Mouse (Mus musculus): ENCODE data around the gene Bnip2.
A peak's percentile ranks its signal among the peaks of the same experiment; 100 is the strongest.
"Not testable (repeated sequence)": the region's sequence is repeated elsewhere in the genome, so short reads cannot be mapped to it uniquely, and the experiment has no call there.

The Bnip2 gene

GRCm38 (mm10) chr9:70010781-70011473, 21.7 kb downstream of the Bnip2 start:
- no peak for DNase-seq (ENCODE audit: low read depth, low spot score)

DNA sequence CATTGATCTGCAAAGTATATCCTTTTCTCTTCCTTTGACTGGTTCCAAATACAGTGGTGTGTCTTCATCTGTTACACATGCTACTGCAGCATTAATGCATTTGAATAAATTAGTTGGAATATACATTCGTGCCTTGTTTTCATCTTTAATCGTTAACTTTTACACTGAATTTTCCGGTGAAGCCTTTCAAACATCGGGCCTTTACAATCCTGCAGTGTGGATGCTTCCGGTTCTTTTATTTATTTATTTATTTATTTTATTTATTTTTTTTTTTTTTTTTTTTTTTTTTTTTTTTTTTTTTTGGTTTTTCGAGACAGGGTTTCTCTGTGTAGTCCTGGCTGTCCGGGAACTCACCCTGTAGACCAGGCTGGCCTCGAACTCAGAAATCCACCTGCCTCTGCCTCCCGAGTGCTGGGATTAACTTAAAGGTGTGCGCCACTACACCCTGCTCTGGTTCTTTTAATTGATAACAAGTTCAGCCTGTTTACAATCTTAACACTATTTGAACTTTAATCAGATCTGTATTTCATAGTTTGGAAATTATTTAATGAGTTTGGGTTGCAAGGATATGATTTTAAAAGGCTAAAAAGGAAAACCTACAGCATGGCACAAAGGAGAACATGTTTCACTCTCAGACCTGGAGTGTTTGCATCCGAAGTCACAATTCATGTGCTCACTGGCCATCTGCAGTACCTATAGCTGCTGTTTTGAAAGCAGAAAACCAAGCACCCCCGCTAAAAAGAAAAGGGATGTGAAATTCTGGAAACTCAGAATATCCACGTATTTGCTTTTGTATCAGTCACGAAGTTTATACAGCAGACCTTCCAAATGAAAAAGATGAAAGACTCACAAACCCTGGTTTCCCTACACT, 22.5 kb downstream of the Bnip2 start:
- DNase-seq (ENCODE audit: low read depth, low spot score) = no peak

DNA sequence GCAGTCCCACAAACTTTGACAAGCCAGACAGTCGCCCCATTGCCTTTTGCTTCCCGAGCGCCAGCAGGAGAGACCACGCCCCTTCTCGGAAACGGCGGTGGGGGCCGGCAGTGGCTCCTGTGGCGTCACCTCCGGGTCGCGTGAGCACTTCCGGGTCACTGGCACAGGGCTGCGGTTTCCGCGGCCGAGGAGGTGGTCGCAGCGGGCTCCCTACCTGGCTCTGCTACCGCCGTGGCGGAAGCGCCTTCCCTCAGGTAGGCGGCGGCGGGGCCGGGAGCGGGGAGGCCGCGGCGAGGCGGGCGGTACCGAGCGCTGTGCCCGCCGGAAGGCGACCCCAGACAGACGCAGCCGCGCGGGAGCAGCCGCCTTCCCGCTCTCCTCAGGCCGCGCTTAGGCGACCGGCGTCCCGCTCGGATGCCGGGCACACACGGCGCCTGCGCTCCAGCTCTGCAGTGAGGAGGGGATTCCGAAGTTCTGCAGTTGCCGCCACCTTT, 23.2 kb downstream of the Bnip2 start, which contains the start of gene Gtf2a2:
TSS of gene Gtf2a2 (plus strand) at position 143 of the 494 bp plus-strand sequence.
- peak; percentile 80 for DNase-seq (ENCODE audit: low read depth, low spot score)

GRCm38 (mm10) chr9:70015632-70016031, 26.4 kb downstream of the Bnip2 start:
- no peak for DNase-seq (ENCODE audit: low read depth, low spot score)

- no peak for DNase-seq (ENCODE audit: low read depth, low spot score)
Measured at GRCm38 (mm10) chr9:70018879-70019278, 29.6 kb downstream of the Bnip2 start.

- DNase-seq (ENCODE audit: low read depth, low spot score) = no peak
Measured at GRCm38 (mm10) chr9:70021610-70022009, 32.3 kb downstream of the Bnip2 start.

- no peak for DNase-seq (ENCODE audit: low read depth, low spot score)
Measured at GRCm38 (mm10) chr9:70022083-70022482, 32.8 kb downstream of the Bnip2 start.

- DNase-seq (ENCODE audit: low read depth, low spot score) = not testable (repeated sequence)
Measured at GRCm38 (mm10) chr9:70023615-70024014, 34.3 kb downstream of the Bnip2 start.

DNA sequence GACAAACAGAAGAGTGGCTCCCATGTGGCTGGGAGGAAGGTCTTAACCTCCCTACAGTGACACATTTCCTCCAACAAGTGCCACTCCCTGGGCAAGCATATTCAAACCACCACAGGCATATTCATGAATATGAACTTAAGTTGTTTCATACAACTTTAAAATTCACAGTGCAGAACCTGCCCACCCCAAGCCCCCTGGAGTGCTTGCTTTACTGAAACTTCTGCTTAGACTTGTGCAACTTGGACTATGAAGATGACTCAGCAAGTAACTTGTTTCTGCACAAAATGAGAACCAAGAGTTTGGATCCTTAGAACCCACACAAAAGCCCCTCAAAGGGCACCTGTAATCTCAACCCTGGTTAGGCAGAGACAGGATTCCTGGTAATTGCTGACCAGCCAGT, 35.4 kb downstream of the Bnip2 start:
- DNase-seq (ENCODE audit: low read depth, low spot score) = no peak

GRCm38 (mm10) chr9:70025365-70026012, 36.2 kb downstream of the Bnip2 start:
- DNase-seq (ENCODE audit: low read depth, low spot score) = no peak

DNA sequence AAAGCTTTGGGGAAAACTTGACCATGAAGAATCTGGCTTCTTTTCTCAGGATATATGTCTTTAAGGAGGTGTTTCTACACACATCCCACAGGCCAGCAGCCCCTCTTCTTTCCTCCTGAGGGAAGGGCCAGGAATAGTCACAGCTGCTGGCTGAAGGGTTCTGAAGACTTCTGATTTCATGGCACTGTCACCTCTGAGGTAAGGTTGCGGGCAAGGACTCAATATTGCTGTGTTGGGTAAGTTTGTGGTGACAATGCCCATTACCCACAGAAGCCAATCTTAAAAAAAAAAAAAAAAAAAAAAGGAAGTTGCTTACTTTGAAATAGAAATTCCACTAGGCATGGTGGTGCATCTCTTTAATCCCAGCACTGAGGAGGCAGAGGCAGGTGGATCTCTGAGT, 42.9 kb downstream of the Bnip2 start:
- DNase-seq (ENCODE audit: low read depth, low spot score) = no peak

- no peak for DNase-seq (ENCODE audit: low read depth, low spot score)
Measured at GRCm38 (mm10) chr9:70033056-70033455, 43.8 kb downstream of the Bnip2 start.

- DNase-seq (ENCODE audit: low read depth, low spot score) = no peak
Measured at GRCm38 (mm10) chr9:70034702-70035101, 45.4 kb downstream of the Bnip2 start.

DNA sequence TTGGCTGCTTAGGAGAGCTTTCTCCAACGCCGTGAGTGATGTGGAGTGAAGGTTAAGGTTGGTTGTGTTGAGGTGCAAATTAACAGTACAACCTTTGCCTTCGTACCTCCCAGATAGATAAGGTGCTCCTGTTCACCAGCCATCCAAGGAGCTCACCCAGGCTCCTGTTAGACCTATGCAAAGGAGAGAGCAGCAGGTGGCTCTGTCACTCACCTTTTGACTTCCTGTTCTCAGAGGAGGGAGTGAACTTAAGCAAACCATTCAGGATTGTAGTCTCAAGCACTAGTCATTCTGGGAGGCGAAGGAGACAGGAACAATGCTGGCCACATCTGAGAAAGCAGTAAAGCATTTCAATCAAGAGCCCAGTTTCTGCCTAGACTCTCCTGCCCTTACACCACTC, 47.4 kb downstream of the Bnip2 start:
- no peak for DNase-seq (ENCODE audit: low read depth, low spot score)

DNA sequence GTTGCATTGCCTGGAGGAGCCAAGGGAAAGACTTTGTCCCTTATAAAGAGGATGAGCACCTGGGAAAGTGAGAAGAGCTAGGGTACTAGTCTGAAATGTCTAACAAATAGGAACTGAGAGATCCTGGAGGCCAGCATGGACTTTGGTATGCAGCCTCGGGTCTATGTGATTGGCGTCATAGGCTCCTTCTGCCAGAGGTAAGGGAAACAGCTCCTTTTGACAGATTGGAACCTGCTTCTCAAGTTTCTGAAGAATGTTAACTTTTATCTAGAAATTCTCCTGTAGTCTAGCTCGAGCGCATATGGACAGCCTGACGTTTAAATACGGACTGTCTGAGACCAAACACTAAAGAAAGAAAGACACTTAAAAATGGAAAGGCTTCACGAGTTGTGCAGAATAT, 48.7 kb downstream of the Bnip2 start, which contains the start of gene Gcnt3:
TSS of gene Gcnt3 (minus strand) at position 101 of the 400 bp plus-strand sequence.
- no peak for DNase-seq (ENCODE audit: low read depth, low spot score)

DNA sequence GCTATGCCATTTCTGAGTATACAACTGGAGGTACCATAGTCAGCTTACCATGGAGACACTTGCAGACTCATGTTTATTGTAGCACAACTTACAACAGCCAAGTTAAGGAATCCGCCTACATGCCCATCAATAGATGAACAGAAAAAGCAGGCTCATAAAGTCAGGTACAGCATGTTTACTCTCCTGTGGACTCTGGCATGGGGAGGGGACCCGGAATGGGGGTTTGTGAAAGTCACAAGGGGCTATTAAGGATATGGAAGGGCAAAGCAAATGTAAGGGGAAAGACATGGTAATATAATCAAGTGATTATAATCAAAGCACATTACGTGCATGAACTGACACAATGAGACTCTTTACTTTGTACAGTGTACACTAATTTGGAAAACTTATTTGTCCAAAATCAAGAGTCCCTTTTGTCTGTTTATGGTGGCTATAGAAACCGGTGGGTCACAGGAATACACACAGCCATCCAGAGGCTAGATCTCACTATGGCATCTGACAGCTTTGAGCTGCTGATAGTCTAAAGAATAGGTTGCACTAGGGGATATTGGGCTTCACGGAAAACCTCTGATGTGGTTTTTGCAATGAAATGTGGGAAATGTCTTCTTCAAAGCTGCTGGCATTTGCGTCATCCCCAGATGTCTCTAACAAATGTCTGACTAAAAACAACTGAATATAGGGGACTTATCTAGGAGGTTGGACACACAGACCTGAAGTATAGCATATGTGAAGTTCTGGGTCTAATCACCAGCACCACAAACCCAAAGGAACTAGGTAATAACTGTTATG, 50.5 kb downstream of the Bnip2 start:
- no peak for DNase-seq (ENCODE audit: low read depth, low spot score)

GRCm38 (mm10) chr9:70040570-70040969, 51.3 kb downstream of the Bnip2 start:
- no peak for DNase-seq (ENCODE audit: low read depth, low spot score)

DNA sequence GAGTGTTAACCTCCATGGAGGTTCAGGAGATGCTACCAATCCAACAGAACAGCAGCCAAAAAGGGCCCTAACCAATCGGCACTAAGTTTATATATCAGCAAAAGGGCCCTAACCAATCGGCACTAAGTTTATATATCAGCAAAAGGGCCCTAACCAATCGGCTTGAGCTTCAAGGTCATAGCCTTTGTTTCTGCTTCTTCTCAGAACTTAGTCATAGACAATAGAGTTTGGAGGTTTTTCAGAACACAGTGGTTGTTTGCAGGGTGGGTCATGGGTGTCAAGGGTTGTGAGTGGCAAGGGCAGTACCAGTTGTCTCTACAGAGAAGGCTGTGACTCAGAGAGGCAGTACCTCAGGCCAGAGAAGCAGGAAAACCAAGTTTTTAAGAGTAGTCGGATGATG, 52.9 kb downstream of the Bnip2 start:
- DNase-seq (ENCODE audit: low read depth, low spot score) = no peak

DNA sequence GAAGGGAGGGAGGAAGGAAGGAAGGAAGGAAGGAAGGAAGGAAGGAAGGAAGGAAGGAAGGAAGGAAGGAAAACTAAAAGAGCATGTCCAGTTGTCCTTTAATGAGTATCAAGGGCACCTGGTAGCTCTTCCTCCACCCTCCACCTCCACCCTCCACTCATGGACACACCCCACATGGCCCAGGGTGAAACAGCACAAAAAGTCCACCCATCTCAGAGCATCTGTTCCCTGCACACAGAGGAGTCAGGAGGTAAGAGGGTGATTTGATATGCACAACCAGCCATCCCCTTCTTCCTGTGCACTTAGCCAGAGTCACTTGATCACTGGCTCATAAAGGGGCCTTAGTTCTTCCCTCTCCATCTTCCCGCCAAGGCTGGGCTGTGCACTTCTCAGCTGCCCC, 53.7 kb downstream of the Bnip2 start:
- no peak for DNase-seq (ENCODE audit: low read depth, low spot score)

DNA sequence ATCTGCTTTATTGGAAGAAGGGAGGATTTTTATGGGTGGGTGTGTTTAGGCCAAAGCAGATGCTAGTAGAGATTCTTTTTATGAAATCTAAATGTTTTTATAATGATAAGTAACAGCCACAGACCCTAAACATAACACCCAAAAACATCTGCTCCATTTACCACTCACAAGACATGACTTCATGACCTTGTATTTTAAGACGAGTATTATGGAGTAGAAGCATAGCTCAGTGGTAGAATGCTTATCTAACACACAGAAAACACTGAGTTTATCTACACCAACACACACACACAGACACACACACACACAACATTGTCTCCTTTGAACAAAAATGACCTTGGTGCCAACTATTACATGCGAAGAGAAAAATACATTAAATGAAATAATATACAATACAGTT, 55.6 kb downstream of the Bnip2 start:
- DNase-seq (ENCODE audit: low read depth, low spot score) = no peak

- DNase-seq (ENCODE audit: low read depth, low spot score) = no peak
Measured at GRCm38 (mm10) chr9:70046255-70046654, 57.0 kb downstream of the Bnip2 start.
